Mouse (Mus musculus): ENCODE data around the gene Rbm3.

- TF ChIP-seq CTCF (IDR thresholded peaks at IDR 0.05; ENCODE audit: low read depth) (no peak), EP300 (IDR thresholded peaks at IDR 0.05; ENCODE audit: low read depth) (no peak)
These were observed 28.4 kb downstream of the Rbm3 start for GRCm38 (mm10) chrX:8117264-8117663.
